Mouse (Mus musculus) lung, postnatal 0 days (tissue): Measurements from ENCODE around the gene Med14. TPM values are rescaled to one million over a fixed set of nuclear protein-coding genes. Genes with fewer than 3 reads are reported as not detected.

Experiments used
- ATAC-seq: fragments of 200-750 bp; cut with Nextera tagmentation; 2 replicates; pipeline ENCODE4 v1.8.0; 2017; ENCODE audit warnings: moderate library complexity
- DNase-seq: peaks from one replicate; pipeline ENCODE4 v3.0.0-alpha.2; 2016; ENCODE audit warnings: low spot score
- H3K27ac ChIP-seq: fragments of 300-500 bp; sonication (generic); 2 replicates; pipeline ENCODE4 v1.5.1; 2014; ENCODE audit warnings: antibody characterized with exemption, mild to moderate bottlenecking, low read length, mixed read lengths
- H3K27me3 ChIP-seq: fragments of 300-500 bp; sonication (generic); replicated peaks from 2 replicates; pipeline ENCODE4 v1.6.1; 2014; ENCODE audit warnings: low read length, mixed read lengths; ENCODE audit not compliant: insufficient read depth
- H3K36me3 ChIP-seq: fragments of 300-500 bp; sonication (generic); 2 replicates; pipeline ENCODE4 v1.6.1; 2014; ENCODE audit warnings: low read length, mixed read lengths; ENCODE audit not compliant: insufficient read depth
- H3K4me1 ChIP-seq: fragments of 300-500 bp; sonication (generic); 2 replicates; pipeline ENCODE4 v1.6.1; 2014; ENCODE audit warnings: antibody characterized with exemption, low read depth, low read length, mixed read lengths; ENCODE audit not compliant: insufficient read depth
- H3K4me2 ChIP-seq: fragments of 300-500 bp; sonication (generic); replicated peaks from 2 replicates; pipeline ENCODE4 v1.6.1; 2014; ENCODE audit warnings: low read depth, mild to moderate bottlenecking, low read length, moderate library complexity, mixed read lengths
- H3K4me3 ChIP-seq: fragments of 300-500 bp; sonication (generic); 2 replicates; pipeline ENCODE4 v1.5.1; 2014; ENCODE audit warnings: low read depth, low read length
- H3K9ac ChIP-seq: fragments of 300-500 bp; sonication (generic); replicated peaks from 2 replicates; pipeline ENCODE4 v1.6.1; 2014; ENCODE audit warnings: low read depth, mild to moderate bottlenecking
- H3K9me3 ChIP-seq: fragments of 300-500 bp; sonication (generic); 2 replicates; pipeline ENCODE4 v1.6.1; 2016; ENCODE audit warnings: low read length, mixed read lengths
- CTCF ChIP-seq: IDR thresholded peaks from 2 replicates; pipeline ENCODE4 v1.5.1; 2016; ENCODE audit warnings: antibody characterized with exemption, mild to moderate bottlenecking
- EP300 ChIP-seq: IDR thresholded peaks from 2 replicates; pipeline ENCODE4 v1.6.1; 2016; ENCODE audit warnings: antibody characterized with exemption, mild to moderate bottlenecking, control low read depth
- WGBS: fragments of 180-500 bp; shearing (Covaris S2); extraction: QIAGEN DNeasy Blood & Tissue Kit; methylation state at CpG from one replicate; pipeline ENCODE4 v1.1.7; 2014; 5-methylcytosine and 5-hydroxymethylcytosine counted together
- polyA plus RNA-seq: library from polyadenylated mRNA; unstranded; fragments of >200 nt; fragmentation: Nextera tagmentation; extraction: Ambion mirVana; gene quantifications from 2 replicates; pipeline ENCODE4 v1.2.1, GENCODE M21; 2015

Med14 gene
- polyA plus RNA-seq, 1 experiment from 2014 or later, result 5.3 TPM

DNA sequence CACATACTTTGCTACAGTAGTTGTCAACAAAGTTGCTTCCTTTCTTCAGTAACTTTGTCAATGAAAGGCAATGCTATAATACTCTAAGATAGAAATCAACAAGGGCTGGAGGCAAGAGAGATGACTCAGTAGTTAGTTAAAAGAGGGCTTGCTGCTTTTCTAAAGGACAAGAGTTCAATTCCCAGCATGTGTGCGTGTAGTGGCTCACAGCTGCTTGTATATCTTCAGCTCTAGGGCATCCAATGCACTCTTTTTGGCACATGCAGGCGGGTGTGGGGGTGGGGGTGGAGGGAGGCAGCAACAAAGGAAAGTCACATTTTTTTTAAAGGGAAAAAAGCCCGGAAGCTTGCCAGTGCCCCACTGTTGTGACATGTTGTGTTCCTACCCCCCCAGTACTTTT, 6.7 kb upstream of the Med14 start:
- ATAC-seq (no peak), DNase-seq (no peak)
- no peak overlapping the region for H3K4me3 ChIP-seq
- no peak overlapping the region for H3K9ac ChIP-seq
- H3K9me3 ChIP-seq, result no peaks in the 10 kb centered on the region
- no peak overlapping the region for H3K4me2 ChIP-seq
- H3K27ac ChIP-seq, result no peak overlapping the region
- no peaks in the 10 kb centered on the region for H3K27me3 ChIP-seq
- H3K4me1 ChIP-seq, result no peaks in the 10 kb centered on the region
- H3K36me3 ChIP-seq, result no peaks in the 10 kb centered on the region
- TF ChIP-seq CTCF (no peak), EP300 (no peak)
- 52% methylated on average over 3 of the region's 3 CpGs for WGBS

DNA sequence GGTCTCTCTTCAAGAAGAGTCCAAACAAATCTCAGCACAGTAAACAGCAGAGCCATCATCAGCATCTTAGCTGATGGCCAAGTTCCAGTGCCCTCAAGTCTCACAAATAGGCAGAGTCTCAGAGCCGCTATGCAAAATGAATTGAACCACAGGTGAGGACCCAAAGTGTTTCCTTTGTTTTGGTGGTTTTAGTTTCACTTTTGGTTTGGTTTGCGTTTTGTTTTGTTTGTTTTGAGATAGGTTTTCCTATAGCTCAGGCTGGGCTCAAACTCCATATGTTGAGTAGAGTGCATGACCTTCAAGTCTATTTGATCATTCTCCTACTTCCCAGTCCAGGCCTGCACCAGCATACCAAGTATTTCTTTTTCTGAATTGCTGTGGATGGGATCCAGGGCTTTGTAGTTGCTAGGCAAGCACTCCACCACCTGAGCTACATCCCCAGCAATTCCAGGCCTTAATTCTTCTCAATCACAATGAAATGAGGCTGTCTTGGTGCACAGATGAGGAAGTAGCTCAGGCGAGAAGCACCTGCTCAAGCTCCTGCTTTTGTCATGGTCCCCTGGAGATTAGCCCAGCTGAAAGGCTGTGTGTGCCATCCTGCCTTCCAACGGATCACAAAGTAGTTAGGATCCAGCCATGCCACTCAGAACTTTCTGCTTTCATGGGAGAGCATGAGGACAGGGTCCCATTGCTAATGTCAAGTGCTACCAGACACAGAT, 5.1 kb upstream of the Med14 start:
- H3K4me1 ChIP-seq, result no peaks in the 10 kb centered on the region
- WGBS, result 72% methylated on average over 4 of the region's 4 CpGs
- H3K4me2 ChIP-seq, result no peak overlapping the region
- DNase-seq (no peak), ATAC-seq (no peak)
- no peak overlapping the region for H3K4me3 ChIP-seq
- no peak for TF ChIP-seq EP300
- H3K27me3 ChIP-seq, result no peaks in the 10 kb centered on the region
- no peak overlapping the region for H3K27ac ChIP-seq
- H3K9ac ChIP-seq, result no peak overlapping the region
- H3K9me3 ChIP-seq, result no peaks in the 10 kb centered on the region
- no peaks in the 10 kb centered on the region for H3K36me3 ChIP-seq

DNA sequence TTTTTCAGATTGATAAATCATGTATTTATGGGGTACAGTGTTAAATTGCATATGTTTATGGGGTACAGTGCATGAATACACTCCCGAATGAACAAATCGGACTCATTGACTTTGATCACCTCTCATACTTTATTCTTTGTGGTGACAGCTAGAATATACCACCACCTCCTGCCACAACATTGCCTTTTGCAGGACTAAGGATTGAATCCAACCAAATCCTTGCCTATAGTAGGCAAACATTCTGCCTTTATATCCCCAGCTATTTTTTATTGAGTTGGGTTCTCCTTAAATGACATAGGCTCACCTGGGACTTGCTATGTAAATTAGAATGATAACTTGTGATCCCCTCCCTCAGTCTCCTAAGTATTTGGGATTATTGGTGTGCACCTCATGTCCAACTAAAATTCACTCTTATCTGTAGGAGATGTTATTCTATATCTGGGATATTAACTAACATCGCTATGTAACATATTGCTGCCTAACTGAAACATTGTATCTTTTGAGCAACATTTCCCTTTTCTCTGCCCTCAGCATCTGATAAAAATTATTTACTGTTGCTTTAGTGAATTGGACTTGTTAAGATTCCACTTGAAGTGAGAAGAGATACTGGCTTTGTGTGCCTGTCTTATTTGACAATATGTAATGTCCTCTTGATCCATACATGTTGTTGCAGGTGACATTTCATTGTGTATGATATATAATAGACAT, 1.4 kb upstream of the Med14 start:
- no peak for TF ChIP-seq EP300
- no peak for TF ChIP-seq CTCF
- 61% methylated on average over 3 of the region's 3 CpGs for WGBS
- Histone ChIP-seq H3K9ac (no peak overlapping the region), H3K27ac (no peak overlapping the region), H3K27me3 (no peaks in the 10 kb centered on the region), H3K36me3 (no peaks in the 10 kb centered on the region), H3K9me3 (no peaks in the 10 kb centered on the region), H3K4me2 (peak overlapping the region; percentile 52), H3K4me3 (peak overlapping the region; percentile 56; the same call in 1 of the 2 replicates), H3K4me1 (no peaks in the 10 kb centered on the region)
- ATAC-seq (no peak), DNase-seq (no peak)

DNA sequence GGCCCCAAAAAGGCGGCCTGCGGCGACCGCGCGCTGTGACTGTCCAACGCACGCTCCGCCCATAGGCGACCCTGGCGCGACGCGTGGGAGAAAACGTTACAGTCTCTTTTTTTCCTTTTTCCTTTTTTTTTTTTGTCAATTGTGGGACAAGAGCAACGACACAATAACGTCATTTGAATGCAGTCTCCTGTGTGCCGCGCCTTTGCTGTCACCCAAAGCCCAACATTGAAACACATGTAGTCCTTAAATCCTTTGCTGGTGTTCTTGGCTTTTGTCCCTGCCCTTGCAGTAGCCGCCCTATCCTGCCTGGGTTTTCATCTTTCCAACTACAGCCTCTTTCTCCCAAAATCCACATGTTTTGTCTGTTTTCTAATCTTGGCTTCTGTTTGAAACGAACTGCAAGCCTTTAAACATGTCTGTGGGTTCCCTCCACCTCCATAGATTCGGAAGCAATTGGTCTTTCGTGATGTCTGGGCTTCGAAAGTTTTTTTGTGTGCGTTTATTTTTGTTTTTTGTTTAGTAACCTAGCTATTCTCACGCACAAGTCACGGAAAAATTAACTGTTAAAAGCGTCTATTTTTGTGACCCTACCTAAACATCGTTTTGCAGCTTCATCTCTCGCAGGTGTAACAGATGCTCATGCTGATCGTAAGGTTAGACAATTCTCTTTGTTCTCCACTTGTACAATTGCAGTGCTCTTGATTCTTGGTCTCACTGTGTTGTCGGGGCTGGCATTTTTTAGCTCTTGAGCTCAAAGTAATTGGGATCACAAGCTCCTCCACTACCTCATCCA, 657 bp upstream of the Med14 start:
- DNase-seq, result no peak
- Histone ChIP-seq H3K4me1 (no peaks in the 10 kb centered on the region), H3K27ac (peak overlapping the region; percentile 95), H3K27me3 (no peaks in the 10 kb centered on the region), H3K4me3 (peak overlapping the region; percentile 56), H3K36me3 (no peaks in the 10 kb centered on the region), H3K9ac (peak overlapping the region; percentile 51), H3K9me3 (no peaks in the 10 kb centered on the region), H3K4me2 (peak overlapping the region; percentile 52)
- 11% methylated on average over 20 of the region's 32 CpGs for WGBS
- ATAC-seq, result no peak
- TF ChIP-seq CTCF (no peak), EP300 (no peak)

- no peak; the same call in 1 of the 2 replicates for ATAC-seq
Measured at GRCm38 (mm10) chrX:12761259-12761625, 631 bp downstream of the Med14 start.

DNA sequence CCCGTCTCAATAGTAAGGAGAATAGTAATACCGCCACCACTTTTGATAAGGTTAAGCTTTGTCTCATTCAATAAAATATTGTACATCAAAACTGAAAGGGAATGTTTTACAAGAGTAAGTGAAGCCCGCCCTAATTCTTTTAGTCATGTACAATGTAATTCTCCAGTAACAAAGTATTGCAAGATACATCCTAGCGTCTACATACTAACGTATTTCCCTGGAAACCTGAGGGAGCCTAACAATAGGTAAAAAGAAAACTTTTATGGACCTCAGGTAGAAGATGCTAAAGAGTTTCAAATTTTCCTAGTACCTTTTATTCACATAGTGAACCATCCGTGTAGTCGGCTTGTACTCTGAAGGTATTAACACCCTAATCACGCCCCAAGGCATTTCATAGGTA, 1.4 kb downstream of the Med14 start:
- Histone ChIP-seq H3K9ac (0 out of 2 replicates have a peak overlapping the region, but pooled peaks have one; percentile 52), H3K4me1 (no peaks in the 10 kb centered on the region), H3K9me3 (no peaks in the 10 kb centered on the region), H3K4me2 (peak overlapping the region; percentile 52), H3K27ac (peak overlapping the region; percentile 95; the same call in 1 of the 2 replicates), H3K27me3 (no peaks in the 10 kb centered on the region), H3K36me3 (no peaks in the 10 kb centered on the region), H3K4me3 (peak overlapping the region; percentile 56)
- WGBS, result 16% methylated on average over 8 of the region's 8 CpGs
- TF ChIP-seq EP300, result no peak
- no peak for TF ChIP-seq CTCF
- DNase-seq, result peak; percentile 11
- ATAC-seq, result no peak

More at GRCm38 (mm10) chrX:12761259-12761625, 631 bp downstream of the Med14 start:
- peak overlapping the region; percentile 95 for H3K27ac ChIP-seq
- 3% methylated on average over 10 of the region's 25 CpGs for WGBS
- no peak for TF ChIP-seq CTCF
- no peak for TF ChIP-seq EP300
- no peaks in the 10 kb centered on the region for H3K36me3 ChIP-seq
- no peaks in the 10 kb centered on the region for H3K9me3 ChIP-seq
- H3K4me3 ChIP-seq, result peak overlapping the region; percentile 56
- H3K4me2 ChIP-seq, result peak overlapping the region; percentile 52
- no peaks in the 10 kb centered on the region for H3K27me3 ChIP-seq
- DNase-seq, result peak; percentile 27
- H3K9ac ChIP-seq, result peak overlapping the region; percentile 52
- H3K4me1 ChIP-seq, result no peaks in the 10 kb centered on the region
